Mouse (Mus musculus): Measurements from ENCODE around the gene Exoc4.

DNA sequence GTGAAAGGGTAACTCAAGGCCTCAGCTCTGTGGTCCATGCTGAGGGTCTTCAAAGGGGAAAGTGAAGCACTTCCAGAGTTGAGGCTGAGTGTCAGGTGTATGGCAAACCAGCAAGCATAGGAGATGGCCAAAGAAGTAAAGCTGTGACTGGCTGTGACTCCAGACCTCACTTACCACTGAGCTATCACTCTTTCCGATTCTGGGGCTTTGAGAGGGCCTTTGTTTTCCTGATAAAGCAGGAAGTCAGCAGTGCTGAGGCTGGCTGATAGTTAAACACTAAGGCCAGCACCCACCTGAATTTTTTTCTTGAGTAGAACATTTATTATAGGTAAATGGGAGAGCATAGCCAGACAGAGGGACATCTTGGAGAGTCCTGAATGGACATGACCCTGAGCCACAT is 656.2 kb downstream of the Exoc4 start:
- TF ChIP-seq CTCF (IDR thresholded peaks at IDR 0.05) (no peak), EP300 (IDR thresholded peaks at IDR 0.05) (no peak)

Measured in lung, postnatal 0 days (tissue).